Mouse (Mus musculus) left cerebral cortex, postnatal 25 days (tissue): ENCODE measurements around the gene Ssr2. TPM values are rescaled to one million over a fixed set of nuclear protein-coding genes. Genes with fewer than 3 reads are reported as not detected.
"Not testable (repeated sequence)": the region's sequence is repeated elsewhere in the genome, so short reads cannot be mapped to it uniquely, and the experiment has no call there.

ENCODE experiments used
- DNase-seq, 2 experiments: peaks; one replicate each; pipeline ENCODE4 v3.0.0; 2022; ENCODE audit warnings: low spot score in 2 of 2, mixed read lengths in 1 of 2
- intact Hi-C: fragments of 180-260 bp; cut with DNase I; formaldehyde crosslinking; loops from one replicate; pipeline ENCODE4 v1.15.1; 2025
- total RNA-seq, 2 experiments: library from RNA; stranded (reverse); gene quantifications; 2 replicates each; pipeline ENCODE4 v1.2.3; 2021

Gene Ssr2
- total RNA-seq, 2 experiments from 2014 or later: 97.7 to 106 TPM

DNA sequence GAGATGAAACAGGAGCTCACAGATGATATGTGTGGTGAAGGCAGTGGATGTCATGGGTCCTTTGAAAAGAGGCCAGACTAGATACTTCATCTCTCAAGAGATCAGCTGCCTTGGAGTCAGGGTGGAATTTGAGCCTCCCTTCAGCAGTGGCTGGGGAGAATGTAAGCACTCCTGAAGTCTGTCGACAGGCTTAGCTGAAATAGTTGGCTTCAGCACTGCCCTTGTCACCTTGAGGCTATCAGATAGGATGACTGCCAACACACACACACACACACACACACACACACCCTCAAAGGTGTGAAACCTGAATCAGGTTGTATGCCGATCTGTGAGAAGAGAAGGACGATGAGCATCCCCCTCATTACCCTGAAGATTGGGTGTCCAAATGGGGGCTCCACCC lies 15.4 kb downstream of the Ssr2 start:
- intact Hi-C loops: loop anchor here (2.0 kb wide), 1 partner anchor 148 kb away; no protein-coding TSS in a partner anchor
- no peak for DNase-seq

GRCm38 (mm10) chr3:88591950-88592731 lies 16.5 kb downstream of the Ssr2 start:
- intact Hi-C loops: loop anchor here (2.0 kb wide), 1 partner anchor 147 kb away; no protein-coding TSS in a partner anchor
- DNase-seq: peak; percentile 40 to 55

GRCm38 (mm10) chr3:88592942-88593576 lies 17.4 kb downstream of the Ssr2 start:
- intact Hi-C loops: no loop called here
- no peak for DNase-seq

DNA sequence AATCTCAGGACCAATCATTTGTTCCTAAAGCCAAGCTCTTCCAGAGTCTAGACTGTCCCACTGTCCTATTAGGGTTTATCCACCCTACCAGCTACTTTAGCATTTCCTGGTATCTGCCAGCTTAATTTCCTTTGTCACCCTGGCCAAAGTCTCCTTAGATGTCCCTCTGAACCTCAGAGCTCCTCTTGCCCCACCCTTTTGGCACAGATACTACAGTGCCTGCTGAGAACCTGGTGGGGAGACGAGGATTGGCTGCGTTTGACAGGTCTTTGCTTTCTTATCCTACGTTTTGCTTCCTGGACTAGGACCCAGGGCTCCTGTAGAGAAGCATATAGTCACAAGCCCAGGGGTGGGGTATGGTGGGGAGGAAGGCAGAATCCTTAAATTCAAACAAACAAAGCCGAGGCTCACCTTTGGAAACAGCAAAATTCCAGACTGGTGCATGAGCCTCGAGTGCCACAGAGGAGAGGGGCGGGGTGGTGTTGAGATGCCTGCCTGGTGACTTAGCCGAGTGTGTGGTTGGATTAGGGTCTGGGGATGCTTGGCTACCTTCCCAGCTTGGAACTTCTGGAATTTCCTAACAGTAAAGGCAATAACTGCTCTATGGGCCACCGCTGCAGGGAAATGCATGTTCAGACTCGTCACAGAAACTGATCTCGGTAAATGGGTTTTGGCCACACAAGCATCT lies 18.4 kb downstream of the Ssr2 start:
- intact Hi-C loops: no loop called here
- DNase-seq: no peak

DNA sequence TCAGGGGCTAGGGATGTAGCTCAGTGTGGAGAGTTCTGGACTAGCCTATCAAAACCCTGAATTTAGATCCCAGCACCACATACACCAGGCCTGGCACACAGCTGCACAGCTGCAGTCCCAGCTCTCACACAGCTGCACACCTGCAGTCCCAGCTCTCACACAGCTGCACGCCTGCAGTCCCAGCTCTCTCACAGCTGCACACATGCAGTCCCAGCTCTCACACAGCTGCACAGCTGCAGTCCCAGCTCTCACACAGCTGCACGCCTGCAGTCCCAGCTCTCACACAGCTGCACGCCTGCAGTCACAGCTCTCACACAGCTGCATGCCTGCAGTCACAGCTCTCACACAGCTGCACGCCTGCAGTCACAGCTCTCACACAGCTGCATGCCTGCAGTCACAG lies 20.9 kb downstream of the Ssr2 start:
- DNase-seq, intact Hi-C loops: not testable (repeated sequence)

DNA sequence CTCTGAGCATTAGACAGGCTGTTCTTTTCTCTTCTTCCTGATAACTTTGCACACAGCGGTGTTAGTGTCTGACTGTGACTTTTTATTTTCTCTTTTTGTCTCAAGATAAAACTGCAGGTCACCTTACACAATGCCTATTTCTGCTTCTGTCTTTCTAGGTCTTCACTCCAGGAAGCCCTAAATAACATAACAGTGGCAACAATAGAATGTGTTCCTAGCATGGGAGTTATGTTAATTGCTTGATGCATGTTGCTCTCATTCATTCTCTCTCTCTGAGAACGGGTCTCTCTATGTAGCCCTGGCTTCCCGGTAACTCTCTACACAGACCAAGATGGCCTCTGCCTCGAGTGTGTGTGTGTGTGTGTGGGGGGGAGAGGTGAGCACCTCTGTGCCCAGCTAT lies 26.8 kb downstream of the Ssr2 start:
- intact Hi-C loops: no loop called here
- DNase-seq: no peak

DNA sequence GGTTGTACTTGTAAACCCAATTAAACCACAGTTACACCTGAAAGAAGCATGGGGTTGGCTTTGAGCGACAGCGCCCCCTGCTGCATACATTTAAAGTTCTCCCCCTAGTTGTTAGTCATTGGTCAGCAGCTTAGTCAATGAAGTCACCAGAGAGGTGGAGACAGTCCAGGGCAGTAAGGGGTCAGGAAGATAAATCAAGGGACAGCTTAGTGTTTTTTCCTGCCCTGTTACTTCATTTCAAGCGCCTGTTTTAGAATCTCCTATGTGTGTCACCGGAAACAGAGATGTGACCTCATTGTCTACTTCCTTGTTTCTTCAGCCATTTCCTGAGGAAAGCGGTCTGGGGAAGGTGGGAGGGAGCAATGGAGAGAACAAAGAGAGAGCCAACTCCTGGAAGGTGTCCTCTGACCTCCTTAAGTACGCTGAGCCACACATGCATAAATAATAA lies 28.1 kb downstream of the Ssr2 start:
- intact Hi-C loops: no loop called here

DNA sequence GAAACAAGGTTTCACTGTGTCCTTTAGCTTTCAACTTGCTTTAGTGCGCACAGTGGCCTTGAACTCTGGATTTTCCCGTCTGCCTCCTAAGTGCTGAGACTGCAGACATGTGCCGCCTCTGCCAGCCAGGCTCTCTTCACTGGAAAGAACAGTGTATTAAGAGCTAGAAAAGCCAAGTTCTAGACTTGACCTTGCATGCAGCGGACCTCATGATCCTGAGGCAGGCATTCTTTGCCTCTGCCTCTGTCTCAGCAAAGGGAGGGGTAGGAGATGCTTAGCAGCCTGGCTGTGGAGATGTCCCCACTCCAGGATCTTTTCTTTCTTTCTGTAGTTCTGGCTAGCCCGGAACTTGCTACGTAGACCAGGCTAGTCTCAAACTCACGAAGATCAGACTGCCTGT lies 29.2 kb downstream of the Ssr2 start:
- DNase-seq: no peak
- intact Hi-C loops: no loop called here

More for the DNA sequence above, 28.1 kb downstream of the Ssr2 start:
- DNase-seq: peak in 1 of 2 experiments; percentile 40

DNA sequence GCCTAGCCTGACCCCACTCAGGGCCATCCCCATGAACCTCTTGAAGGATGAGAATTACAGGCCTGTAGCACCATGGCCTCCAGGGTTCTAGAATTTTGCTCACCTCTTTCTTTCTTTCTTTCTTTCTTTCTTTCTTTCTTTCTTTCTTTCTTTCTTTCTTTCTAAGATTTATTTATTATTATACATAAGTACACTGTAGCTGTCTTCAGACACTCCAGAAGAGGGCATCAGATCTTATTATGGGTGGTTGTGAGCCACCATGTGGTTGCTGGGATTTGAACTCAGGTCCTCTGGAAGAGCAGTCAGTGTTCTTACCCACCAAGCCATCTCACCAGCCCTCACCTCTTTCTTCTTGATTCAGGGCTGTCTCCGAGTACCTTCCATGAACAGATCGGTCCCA lies 30.0 kb downstream of the Ssr2 start, which contains the start of gene Arhgef2:
Gene Arhgef2, plus strand, starts transcription at position 301 of the 400 bp plus-strand sequence.
- intact Hi-C loops: loop anchor here (2.0 kb wide), 2 partner anchors 27 to 35 kb away; no protein-coding TSS in a partner anchor
- not testable (repeated sequence) for DNase-seq

GRCm38 (mm10) chr3:88607065-88607757 lies 31.5 kb downstream of the Ssr2 start:
- intact Hi-C loops: loop anchor here (2.0 kb wide), 2 partner anchors 26 to 34 kb away; no protein-coding TSS in a partner anchor
- DNase-seq: peak; percentile 87 to 92

GRCm38 (mm10) chr3:88607758-88608138 lies 32.1 kb downstream of the Ssr2 start:
- no peak for DNase-seq
- intact Hi-C loops: loop anchor here (2.0 kb wide), 2 partner anchors 25 to 33 kb away; no protein-coding TSS in a partner anchor

DNA sequence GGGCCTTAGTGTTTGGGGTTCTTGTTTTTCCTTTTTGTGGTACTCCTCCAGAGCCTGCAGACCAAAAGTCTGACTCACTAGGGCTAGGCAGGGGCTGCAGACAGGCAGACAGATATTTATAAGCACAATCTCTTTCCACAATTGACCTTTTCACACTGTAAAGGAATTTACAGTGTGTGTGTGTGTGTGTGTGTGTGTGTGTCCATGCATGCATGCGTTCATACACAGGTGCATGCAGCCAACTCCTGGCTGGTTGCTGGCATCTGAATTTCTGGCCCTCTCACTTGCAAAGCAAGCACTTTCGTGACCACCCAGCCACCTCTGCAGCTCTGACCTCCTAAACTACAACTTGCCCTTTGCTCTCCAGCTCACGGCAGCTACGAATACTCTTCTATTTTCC lies 33.4 kb downstream of the Ssr2 start:
- DNase-seq: no peak
- intact Hi-C loops: no loop called here

- no peak for DNase-seq
- intact Hi-C loops: no loop called here
Observed at GRCm38 (mm10) chr3:88614418-88614817, 38.7 kb downstream of the Ssr2 start.

DNA sequence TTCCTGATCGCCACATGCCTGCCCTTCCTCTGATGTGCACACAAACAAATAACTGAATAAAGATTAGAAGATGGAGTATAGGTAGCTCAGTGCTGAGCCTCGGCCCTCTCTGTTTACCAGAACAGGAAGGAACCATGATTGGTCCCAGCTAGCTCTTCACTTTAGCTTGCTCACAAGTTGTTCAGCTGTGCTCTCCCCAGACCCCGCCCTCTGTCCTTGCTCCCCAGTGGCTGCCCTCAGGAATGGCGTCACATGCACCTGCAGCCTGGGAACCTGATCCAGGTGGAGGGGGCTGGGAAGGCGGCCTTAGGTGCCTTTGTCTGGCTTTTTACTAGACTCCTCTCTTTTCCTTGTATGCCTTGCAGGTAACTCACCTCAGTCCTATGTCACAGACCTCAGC lies 39.4 kb downstream of the Ssr2 start:
- intact Hi-C loops: no loop called here
- DNase-seq: no peak

DNA sequence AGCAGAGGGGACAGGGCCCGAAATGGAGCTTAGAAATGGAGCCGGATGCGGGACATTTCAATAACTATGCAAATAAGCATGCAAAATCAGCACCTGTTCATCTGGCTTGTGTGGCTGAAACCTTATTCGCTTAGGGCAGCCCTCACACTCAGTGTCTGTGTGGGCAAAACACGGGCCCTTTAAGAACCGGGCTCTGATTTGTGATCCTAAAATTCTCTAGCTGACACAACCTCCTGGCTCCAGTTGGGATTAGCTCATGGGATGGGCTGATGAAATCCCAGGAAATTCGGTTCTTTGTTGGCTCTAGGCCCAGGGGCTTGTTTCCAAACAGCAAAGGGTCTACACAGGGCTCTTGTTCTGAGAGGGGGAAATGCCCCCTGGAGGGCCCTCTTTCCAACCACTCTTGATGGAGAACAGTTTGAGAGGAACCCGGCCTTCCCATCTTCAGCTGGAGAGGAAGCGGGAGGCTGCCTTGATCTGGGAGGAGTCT lies 40.3 kb downstream of the Ssr2 start:
- intact Hi-C loops: no loop called here
- DNase-seq: no peak

DNA sequence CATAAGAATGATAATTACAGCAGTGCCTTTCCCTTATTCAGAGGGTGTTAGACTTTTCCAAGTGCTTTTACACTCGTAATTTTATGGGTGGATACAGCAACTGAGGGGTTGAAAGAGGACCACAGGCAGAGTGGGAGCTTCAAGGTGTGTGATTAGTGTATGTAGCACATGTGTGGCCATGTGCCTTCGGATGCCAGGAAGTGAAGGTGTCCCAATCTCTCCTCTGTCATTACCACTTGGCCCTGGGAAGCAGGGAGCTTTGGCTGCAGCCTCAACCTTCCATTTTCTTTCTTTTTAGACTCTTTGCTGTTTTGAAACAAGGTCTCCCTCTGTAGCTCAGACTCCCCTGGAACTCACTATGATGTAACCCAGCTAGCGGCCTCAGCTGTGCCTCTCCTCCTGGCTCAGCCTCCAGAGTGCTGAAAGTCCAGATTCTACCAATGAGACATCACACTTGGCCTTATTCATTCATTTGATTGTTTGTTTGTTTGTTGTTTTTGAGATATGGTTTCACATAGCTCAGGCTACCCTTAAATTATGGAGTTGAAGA lies 41.4 kb downstream of the Ssr2 start:
- no peak for DNase-seq
- intact Hi-C loops: no loop called here

DNA sequence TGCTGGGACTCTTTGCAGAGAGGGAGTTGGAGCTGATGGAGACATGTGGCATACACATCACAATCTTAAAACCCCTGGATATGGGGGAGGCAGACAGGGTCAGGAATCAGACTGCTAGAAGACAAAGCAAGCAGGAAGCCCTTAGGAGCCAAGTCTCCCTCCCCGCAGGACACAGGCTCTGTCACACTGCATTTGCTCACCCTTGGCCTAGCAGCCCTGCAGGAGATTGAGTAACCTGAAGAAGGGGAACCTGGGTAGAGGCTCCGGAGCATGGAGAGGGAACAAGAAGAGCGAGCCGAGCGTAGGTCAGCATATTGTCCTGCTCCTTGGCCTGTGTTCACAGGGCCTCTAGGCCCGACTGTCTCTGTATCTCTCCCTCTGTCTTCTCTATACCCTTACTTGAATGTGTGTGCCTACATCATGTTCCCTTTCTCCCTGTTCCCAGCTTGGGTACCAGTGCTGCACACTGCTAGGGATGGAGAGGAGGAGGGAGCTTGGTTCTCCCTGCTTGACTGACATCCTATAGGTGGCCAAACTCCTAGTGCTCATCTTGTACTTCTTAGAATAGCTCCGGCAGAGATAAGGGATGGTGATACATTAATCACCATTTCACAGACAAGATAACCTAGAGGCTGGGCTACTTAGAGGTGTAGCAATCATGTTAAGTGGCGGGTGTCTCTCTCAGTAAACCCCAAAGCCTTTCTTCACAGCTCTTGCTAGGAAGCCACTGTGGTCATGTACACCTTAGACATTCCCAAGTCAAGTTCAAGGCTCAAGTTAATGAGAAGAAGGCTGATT lies 42.6 kb downstream of the Ssr2 start:
- intact Hi-C loops: no loop called here
- DNase-seq: no peak
